Mouse (Mus musculus) common myeloid progenitor, adult 5-6 weeks (primary cell): ENCODE measurements around the gene Gm8653. TPM values are rescaled to one million over a fixed set of nuclear protein-coding genes. Genes with fewer than 3 reads are reported as not detected.
"Not testable (repeated sequence)": the region's sequence is repeated elsewhere in the genome, so short reads cannot be mapped to it uniquely, and the experiment has no call there.

Experiments used
- ATAC-seq: replicated peaks from 2 replicates; pipeline ENCODE4 v1.8.0; 2016; ENCODE audit warnings: low read depth, mild to moderate bottlenecking, moderate TSS enrichment, inconsistent platforms; ENCODE audit not compliant: poor library complexity, severe bottlenecking
- total RNA-seq: library from RNA; stranded (forward); fragments of 200-1000, 187-1606 nt; gene quantifications from 2 replicates; pipeline ENCODE4 v1.2.3, GENCODE M21; 2017

Gm8653 gene
- total RNA-seq, result not detected in 2 replicates

DNA sequence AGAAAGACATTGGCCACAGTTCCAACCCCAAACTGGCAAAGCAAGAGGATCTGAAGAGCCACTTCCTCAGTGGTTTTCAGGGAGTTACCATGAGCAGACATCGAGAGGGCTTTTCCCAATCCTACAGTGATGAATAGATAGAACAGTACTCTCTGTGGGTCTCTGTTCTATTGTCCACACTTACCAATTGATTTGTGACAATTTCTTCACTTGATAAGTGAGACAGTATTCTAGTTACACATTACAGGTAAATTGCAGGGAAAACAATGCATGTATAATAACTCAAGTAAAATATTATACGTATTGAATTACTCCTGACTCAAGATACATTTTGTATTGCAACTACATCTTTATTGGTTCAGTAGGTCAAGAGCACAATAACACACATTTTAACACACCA is at the start of gene Gm8653:
Gm8653 (minus strand) TSS at position 101 of the 400 bp plus-strand sequence.
- ATAC-seq, result not testable (repeated sequence)

DNA sequence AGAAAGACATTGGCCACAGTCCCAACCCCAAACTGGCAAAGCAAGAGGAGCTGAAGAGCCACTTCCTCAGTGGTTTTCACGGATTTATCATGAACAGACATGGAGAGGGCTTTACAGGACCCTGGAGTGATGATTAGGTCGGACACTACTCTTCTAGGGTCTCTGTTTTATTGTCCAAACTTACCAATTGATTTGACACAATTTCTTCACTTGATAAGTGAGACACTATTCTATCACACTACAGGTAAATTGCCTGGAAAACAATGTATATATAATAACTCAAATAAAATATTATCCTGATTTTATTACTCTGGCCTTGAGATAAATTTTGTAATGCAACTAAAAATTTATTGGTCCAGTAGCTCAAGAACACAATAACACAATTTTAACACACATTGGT is 28.3 kb upstream of the Gm8653 start, which contains the start of gene Gm8453:
Gm8453 (minus strand) TSS at position 101 of the 400 bp plus-strand sequence.
- not testable (repeated sequence) for ATAC-seq

DNA sequence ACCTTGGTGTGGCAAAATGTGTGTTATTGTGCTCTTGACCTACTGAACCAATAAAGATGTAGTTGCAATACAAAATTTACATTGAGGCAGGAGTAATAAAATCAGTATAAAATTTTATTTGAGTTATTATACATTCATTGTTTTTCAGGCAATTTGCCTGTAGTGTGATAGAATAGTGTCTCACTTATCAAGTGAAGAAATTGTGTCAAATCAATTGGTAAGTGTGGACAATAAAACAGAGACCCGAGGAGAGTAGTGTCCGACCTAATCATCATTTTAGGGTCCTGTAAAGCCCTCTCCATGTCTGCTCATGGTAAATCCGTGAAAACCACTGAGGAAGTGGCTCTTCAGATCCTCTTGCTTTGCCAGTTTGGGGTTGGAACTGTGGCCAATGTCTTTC is 12.0 kb downstream of the Gm8653 start, which contains the start of gene Vmn1r143:
Vmn1r143 (plus strand) TSS at position 301 of the 400 bp plus-strand sequence.
- ATAC-seq, result not testable (repeated sequence)

DNA sequence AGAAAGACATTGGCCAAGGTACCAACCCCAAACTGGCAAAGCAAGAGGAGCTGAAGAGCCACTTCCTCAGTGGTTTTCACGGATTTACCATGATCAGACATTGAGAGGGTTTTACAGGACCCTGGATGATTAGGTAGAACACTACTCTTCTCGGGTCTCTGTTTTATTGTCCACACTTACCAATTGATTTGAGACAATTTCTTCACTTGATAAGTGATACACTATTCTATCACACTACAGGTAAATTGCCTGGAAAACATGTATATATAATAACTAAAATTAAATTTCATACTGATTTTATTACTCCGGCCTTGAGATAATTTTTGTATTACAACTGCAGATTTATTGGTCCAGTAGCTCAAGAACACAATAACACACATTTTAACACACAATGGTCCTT is 37.1 kb downstream of the Gm8653 start, which contains the start of gene Vmn1r142:
Vmn1r142 (minus strand) TSS at position 101 of the 400 bp plus-strand sequence.
- not testable (repeated sequence) for ATAC-seq

Other genes starting within 250 kb of the Gm8653 start
- gene Vmn1r137, start 206.7 kb downstream of the Gm8653 start, total RNA-seq, result not detected in 2 replicates
- not detected in 2 replicates for gene Vmn1r138, start 172.4 kb downstream of the Gm8653 start, total RNA-seq
- not detected in 2 replicates for gene Gm6176, start 145.0 kb downstream of the Gm8653 start, total RNA-seq
- gene Vmn1r139, start 132.2 kb downstream of the Gm8653 start, total RNA-seq, result not detected in 2 replicates
- gene Gm16451, start 83.0 kb downstream of the Gm8653 start, total RNA-seq, result not detected in 2 replicates
- not detected in 2 replicates for gene Gm10666, start 66.5 kb downstream of the Gm8653 start, total RNA-seq
- gene Vmn1r142, start 37.2 kb downstream of the Gm8653 start, total RNA-seq, result not detected in 2 replicates
- not detected in 2 replicates for gene Vmn1r143, start 11.9 kb downstream of the Gm8653 start, total RNA-seq
- not detected in 2 replicates for gene Gm8453, start 28.2 kb upstream of the Gm8653 start, total RNA-seq
- gene Gm4187, start 128.5 kb upstream of the Gm8653 start, total RNA-seq, result not detected in 2 replicates
- gene Gm8660, start 169.8 kb upstream of the Gm8653 start, total RNA-seq, result not detected in 2 replicates
- not detected in 2 replicates for gene Vmn1r148, start 212.3 kb upstream of the Gm8653 start, total RNA-seq
- gene Vmn1r149, start 237.0 kb upstream of the Gm8653 start, total RNA-seq, result not detected in 2 replicates